Mouse (Mus musculus): Measurements from ENCODE around the gene Slc3a2. TPM values are rescaled to one million over a fixed set of nuclear protein-coding genes. Genes with fewer than 3 reads are reported as not detected.
A peak's percentile ranks its signal among the peaks of the same experiment; 100 is the strongest.

Gene Slc3a2
- polyA plus RNA-seq, 1 experiment, result 165 TPM

GRCm38 (mm10) chr19:8692740-8693139 is 30.4 kb downstream of the Slc3a2 start:
- WGBS, result 95% methylated on average over 5 of the region's 5 CpGs
- no peaks in the 10 kb centered on the region for H3K36me3 ChIP-seq (ENCODE audit: control insufficient read depth, insufficient read depth, low read length)
- DNase-seq, result no peak
- H3K4me3 ChIP-seq (ENCODE audit: control insufficient read depth, insufficient read depth, low read length), result no peak overlapping the region
- TF ChIP-seq CTCF (IDR thresholded peaks at IDR 0.05; ENCODE audit: borderline replicate concordance, control insufficient read depth, extremely low read depth, insufficient read depth, low read length, poor library complexity) (no peak), POLR2A (IDR thresholded peaks at IDR 0.05; ENCODE audit: control insufficient read depth, extremely low read depth, insufficient read depth, low read length, poor library complexity) (no peak)
- H3K27me3 ChIP-seq (ENCODE audit: control insufficient read depth, insufficient read depth, low read length), result no peaks in the 10 kb centered on the region
- H3K27ac ChIP-seq (ENCODE audit: control insufficient read depth, insufficient read depth, low read length), result no peak overlapping the region
- no peaks in the 10 kb centered on the region for H3K4me1 ChIP-seq (replicated peaks; ENCODE audit: control insufficient read depth, insufficient read depth, low read length)

DNA sequence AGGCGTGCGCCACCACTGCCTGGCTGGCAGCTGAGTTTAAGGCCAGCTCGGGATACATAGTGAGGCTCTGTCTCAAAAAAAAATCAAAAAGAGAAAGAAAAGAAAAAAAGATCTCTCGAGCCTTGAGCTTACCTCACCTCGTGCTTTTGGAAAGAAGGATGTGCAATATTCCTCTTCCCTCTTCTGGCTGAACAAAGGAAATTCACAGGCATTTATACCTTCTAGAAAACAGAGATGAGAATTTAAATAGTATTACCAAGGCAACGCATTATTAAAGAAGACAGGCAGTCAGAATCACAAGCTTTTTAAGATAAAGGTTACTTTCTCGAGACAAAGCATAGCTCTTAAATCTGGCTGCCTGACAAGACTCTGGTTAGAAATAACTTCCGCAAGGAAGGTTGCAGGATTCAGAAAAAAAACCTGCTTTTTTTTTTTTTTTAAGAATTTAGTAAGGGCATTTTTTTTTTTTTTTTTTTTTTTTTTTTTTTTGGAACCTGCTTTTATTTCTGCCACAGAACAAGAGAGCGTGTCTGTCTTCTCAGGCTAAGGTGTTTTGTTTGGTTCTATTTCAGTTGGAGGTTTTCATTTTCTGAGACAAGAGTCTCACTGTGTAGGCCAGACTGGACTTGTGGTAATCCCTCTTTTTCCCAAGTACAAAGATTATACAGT is 31.2 kb downstream of the Slc3a2 start:
- Histone ChIP-seq H3K4me3 (ENCODE audit: control insufficient read depth, insufficient read depth, low read length) (no peak overlapping the region), H3K4me1 (replicated peaks; ENCODE audit: control insufficient read depth, insufficient read depth, low read length) (no peaks in the 10 kb centered on the region), H3K36me3 (ENCODE audit: control insufficient read depth, insufficient read depth, low read length) (no peaks in the 10 kb centered on the region), H3K27me3 (ENCODE audit: control insufficient read depth, insufficient read depth, low read length) (no peaks in the 10 kb centered on the region), H3K27ac (ENCODE audit: control insufficient read depth, insufficient read depth, low read length) (no peak overlapping the region)
- TF ChIP-seq CTCF (IDR thresholded peaks at IDR 0.05; ENCODE audit: borderline replicate concordance, control insufficient read depth, extremely low read depth, insufficient read depth, low read length, poor library complexity), result no peak
- no peak for TF ChIP-seq POLR2A (IDR thresholded peaks at IDR 0.05; ENCODE audit: control insufficient read depth, extremely low read depth, insufficient read depth, low read length, poor library complexity)
- 69% methylated on average over 9 of the region's 9 CpGs for WGBS
- no peak for DNase-seq

- Histone ChIP-seq H3K4me1 (replicated peaks; ENCODE audit: control insufficient read depth, insufficient read depth, low read length) (no peaks in the 10 kb centered on the region), H3K36me3 (ENCODE audit: control insufficient read depth, insufficient read depth, low read length) (no peaks in the 10 kb centered on the region), H3K4me3 (ENCODE audit: control insufficient read depth, insufficient read depth, low read length) (no peak overlapping the region), H3K27ac (ENCODE audit: control insufficient read depth, insufficient read depth, low read length) (no peak overlapping the region), H3K27me3 (ENCODE audit: control insufficient read depth, insufficient read depth, low read length) (no peaks in the 10 kb centered on the region)
- no peak for TF ChIP-seq POLR2A (IDR thresholded peaks at IDR 0.05; ENCODE audit: control insufficient read depth, extremely low read depth, insufficient read depth, low read length, poor library complexity)
- no peak for TF ChIP-seq CTCF (IDR thresholded peaks at IDR 0.05; ENCODE audit: borderline replicate concordance, control insufficient read depth, extremely low read depth, insufficient read depth, low read length, poor library complexity)
- WGBS, result 93% methylated on average over 2 of the region's 2 CpGs
- no peak for DNase-seq
Observed at GRCm38 (mm10) chr19:8683627-8684026, 39.5 kb downstream of the Slc3a2 start.

GRCm38 (mm10) chr19:8682996-8683395 is 40.2 kb downstream of the Slc3a2 start:
- TF ChIP-seq POLR2A (IDR thresholded peaks at IDR 0.05; ENCODE audit: control insufficient read depth, extremely low read depth, insufficient read depth, low read length, poor library complexity) (no peak), CTCF (IDR thresholded peaks at IDR 0.05; ENCODE audit: borderline replicate concordance, control insufficient read depth, extremely low read depth, insufficient read depth, low read length, poor library complexity) (no peak)
- Histone ChIP-seq H3K36me3 (ENCODE audit: control insufficient read depth, insufficient read depth, low read length) (no peaks in the 10 kb centered on the region), H3K27me3 (ENCODE audit: control insufficient read depth, insufficient read depth, low read length) (no peaks in the 10 kb centered on the region), H3K4me1 (replicated peaks; ENCODE audit: control insufficient read depth, insufficient read depth, low read length) (no peaks in the 10 kb centered on the region), H3K4me3 (ENCODE audit: control insufficient read depth, insufficient read depth, low read length) (no peak overlapping the region), H3K27ac (ENCODE audit: control insufficient read depth, insufficient read depth, low read length) (no peak overlapping the region)
- peak; percentile 67 for DNase-seq
- WGBS, result 3% methylated on average over 3 of the region's 3 CpGs

- Histone ChIP-seq H3K36me3 (ENCODE audit: control insufficient read depth, insufficient read depth, low read length) (no peaks in the 10 kb centered on the region), H3K4me1 (replicated peaks; ENCODE audit: control insufficient read depth, insufficient read depth, low read length) (no peaks in the 10 kb centered on the region), H3K4me3 (ENCODE audit: control insufficient read depth, insufficient read depth, low read length) (no peak overlapping the region), H3K27me3 (ENCODE audit: control insufficient read depth, insufficient read depth, low read length) (no peaks in the 10 kb centered on the region), H3K27ac (ENCODE audit: control insufficient read depth, insufficient read depth, low read length) (no peak overlapping the region)
- no peak for DNase-seq
- TF ChIP-seq CTCF (IDR thresholded peaks at IDR 0.05; ENCODE audit: borderline replicate concordance, control insufficient read depth, extremely low read depth, insufficient read depth, low read length, poor library complexity) (no peak), POLR2A (IDR thresholded peaks at IDR 0.05; ENCODE audit: control insufficient read depth, extremely low read depth, insufficient read depth, low read length, poor library complexity) (no peak)
- 97% methylated on average over 4 of the region's 4 CpGs for WGBS
Observed at GRCm38 (mm10) chr19:8681633-8682362, 41.4 kb downstream of the Slc3a2 start.

- TF ChIP-seq POLR2A (IDR thresholded peaks at IDR 0.05; ENCODE audit: control insufficient read depth, extremely low read depth, insufficient read depth, low read length, poor library complexity) (no peak), CTCF (IDR thresholded peaks at IDR 0.05; ENCODE audit: borderline replicate concordance, control insufficient read depth, extremely low read depth, insufficient read depth, low read length, poor library complexity) (no peak)
- Histone ChIP-seq H3K4me1 (replicated peaks; ENCODE audit: control insufficient read depth, insufficient read depth, low read length) (no peaks in the 10 kb centered on the region), H3K27ac (ENCODE audit: control insufficient read depth, insufficient read depth, low read length) (no peak overlapping the region), H3K4me3 (ENCODE audit: control insufficient read depth, insufficient read depth, low read length) (no peak overlapping the region), H3K36me3 (ENCODE audit: control insufficient read depth, insufficient read depth, low read length) (no peaks in the 10 kb centered on the region), H3K27me3 (ENCODE audit: control insufficient read depth, insufficient read depth, low read length) (no peaks in the 10 kb centered on the region)
- WGBS, result 87% methylated on average over 18 of the region's 18 CpGs
- DNase-seq, result no peak
Observed at GRCm38 (mm10) chr19:8679031-8679779, 44.0 kb downstream of the Slc3a2 start.
